Mouse (Mus musculus) forebrain, embryonic 12.5 days (tissue): Measurements from ENCODE around the gene Tnfrsf14. TPM values are rescaled to one million over a fixed set of nuclear protein-coding genes. Genes with fewer than 3 reads are reported as not detected.

Experiments used
- ATAC-seq: fragments of 200-750 bp; cut with Nextera tagmentation; 2 replicates; pipeline ENCODE4 v1.8.0; 2017; ENCODE audit warnings: moderate TSS enrichment; ENCODE audit not compliant: low FRiP score
- H3K27ac ChIP-seq: fragments of 300-500 bp; sonication (generic); 2 replicates; pipeline ENCODE4 v1.5.1; 2016; ENCODE audit warnings: mild to moderate bottlenecking
- H3K27me3 ChIP-seq: fragments of 300-500 bp; sonication (generic); 2 replicates; pipeline ENCODE4 v1.6.1; 2016; ENCODE audit warnings: mild to moderate bottlenecking
- H3K36me3 ChIP-seq: fragments of 300-500 bp; sonication (generic); replicated peaks from 2 replicates; pipeline ENCODE4 v1.6.1; 2016; ENCODE audit warnings: mild to moderate bottlenecking
- H3K4me1 ChIP-seq: fragments of 300-500 bp; sonication (generic); 2 replicates; pipeline ENCODE4 v1.6.1; 2016
- H3K4me2 ChIP-seq: fragments of 300-500 bp; sonication (generic); 2 replicates; pipeline ENCODE4 v1.6.1; 2016; ENCODE audit warnings: mild to moderate bottlenecking, moderate library complexity
- H3K4me3 ChIP-seq: fragments of 300-500 bp; sonication (generic); replicated peaks from 2 replicates; pipeline ENCODE4 v1.5.1; 2016; ENCODE audit warnings: mild to moderate bottlenecking
- H3K9ac ChIP-seq: fragments of 300-500 bp; sonication (generic); 2 replicates; pipeline ENCODE4 v1.6.1; 2016; ENCODE audit warnings: mild to moderate bottlenecking
- H3K9me3 ChIP-seq: fragments of 300-500 bp; sonication (generic); 2 replicates; pipeline ENCODE4 v1.6.1; 2016
- WGBS: fragments of 180-500 bp; shearing (Covaris S2); methylation state at CpG from one replicate; pipeline ENCODE4 v1.1.7; 2016; 5-methylcytosine and 5-hydroxymethylcytosine counted together
- polyA plus RNA-seq: library from polyadenylated mRNA; unstranded; fragments of >200 nt; fragmentation: Nextera tagmentation; extraction: Ambion mirVana; gene quantifications from 2 replicates; pipeline ENCODE4 v1.2.1, GENCODE M21; 2016

Tnfrsf14 gene
- polyA plus RNA-seq, result 0.21 and 1.2 TPM in 2 replicates

- no peak within 1 kb of the TSS for H3K9ac ChIP-seq
- H3K4me3 ChIP-seq, result no peak within 1 kb of the TSS
- no peak within 1 kb of the TSS; the same call in 1 of the 2 replicates for H3K27ac ChIP-seq
- H3K9me3 ChIP-seq, result no peaks in the 10 kb centered on the region
- no peak within 1 kb of the TSS for H3K4me2 ChIP-seq
- no peaks in the 10 kb centered on the region for H3K36me3 ChIP-seq
- ATAC-seq, result no peak
- H3K27me3 ChIP-seq, result no peaks in the 10 kb centered on the region
- peaks cover 4% of the 10 kb centered on the region for H3K4me1 ChIP-seq
- 62% methylated on average over 12 of the region's 12 CpGs for WGBS
Observed at GRCm38 (mm10) chr4:154928395-154929087, at the start of gene Tnfrsf14. Gene Tnfrsf14, minus strand, starts transcription at chr4:154928563.

- Histone ChIP-seq H3K4me2 (no peak overlapping the region), H3K9me3 (no peaks in the 10 kb centered on the region), H3K27me3 (no peaks in the 10 kb centered on the region), H3K4me1 (no peaks in the 10 kb centered on the region), H3K27ac (no peak overlapping the region), H3K9ac (no peak overlapping the region), H3K4me3 (no peak overlapping the region), H3K36me3 (peaks cover 100% of the 10 kb centered on the region)
- WGBS, result 93% methylated on average over 11 of the region's 11 CpGs
- no peak for ATAC-seq
Observed at GRCm38 (mm10) chr4:154974163-154974611, 45.8 kb upstream of the Tnfrsf14 start.

DNA sequence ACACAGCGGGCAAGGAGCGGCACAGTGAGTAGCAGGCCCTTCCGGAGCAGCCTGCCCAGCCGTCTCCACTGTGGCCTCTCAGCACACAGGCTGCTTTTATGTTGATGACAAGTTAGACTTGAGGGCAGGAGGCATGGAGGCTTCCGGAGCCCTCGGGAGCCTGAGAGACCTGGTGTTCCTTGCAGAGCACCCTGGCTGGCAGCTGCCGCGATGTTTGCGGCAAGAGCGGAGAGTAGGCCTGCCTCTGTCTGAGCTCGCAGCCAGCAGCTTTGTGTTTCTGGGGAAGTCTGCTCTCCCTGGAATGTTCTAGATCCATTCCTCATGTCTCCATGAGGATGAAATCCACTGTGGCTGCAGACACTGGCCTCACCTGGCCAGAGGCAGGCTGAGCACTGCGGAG is 44.2 kb upstream of the Tnfrsf14 start:
- peaks cover 4% of the 10 kb centered on the region; the same call in 1 of the 2 replicates for H3K4me1 ChIP-seq
- no peak overlapping the region for H3K27ac ChIP-seq
- H3K27me3 ChIP-seq, result no peaks in the 10 kb centered on the region
- peaks cover 87% of the 10 kb centered on the region for H3K36me3 ChIP-seq
- 93% methylated on average over 12 of the region's 12 CpGs for WGBS
- no peak overlapping the region for H3K4me2 ChIP-seq
- H3K9me3 ChIP-seq, result no peaks in the 10 kb centered on the region
- no peak overlapping the region for H3K4me3 ChIP-seq
- H3K9ac ChIP-seq, result no peak overlapping the region
- ATAC-seq, result no peak

- Histone ChIP-seq H3K9ac (no peak overlapping the region), H3K27ac (no peak overlapping the region), H3K4me3 (no peak overlapping the region), H3K9me3 (no peaks in the 10 kb centered on the region), H3K4me2 (no peak overlapping the region), H3K36me3 (peaks cover 47% of the 10 kb centered on the region), H3K27me3 (peaks cover 5% of the 10 kb centered on the region; the same call in 1 of the 2 replicates), H3K4me1 (peaks cover 40% of the 10 kb centered on the region)
- WGBS, result 52% methylated on average over 5 of the region's 5 CpGs
- no peak for ATAC-seq
Observed at GRCm38 (mm10) chr4:154967173-154967572, 38.8 kb upstream of the Tnfrsf14 start.

GRCm38 (mm10) chr4:154965856-154966255 is 37.5 kb upstream of the Tnfrsf14 start:
- H3K4me3 ChIP-seq, result peak overlapping the region; percentile 77; the same call in 1 of the 2 replicates
- H3K9me3 ChIP-seq, result no peaks in the 10 kb centered on the region
- peak overlapping the region; percentile 81 for H3K4me2 ChIP-seq
- H3K27ac ChIP-seq, result no peak overlapping the region; the same call in 1 of the 2 replicates
- peak overlapping the region; percentile 89 for H3K9ac ChIP-seq
- peaks cover 37% of the 10 kb centered on the region for H3K36me3 ChIP-seq
- H3K4me1 ChIP-seq, result peaks cover 49% of the 10 kb centered on the region
- ATAC-seq, result no peak
- WGBS, result 78% methylated on average over 3 of the region's 3 CpGs
- peaks cover 8% of the 10 kb centered on the region; the same call in 1 of the 2 replicates for H3K27me3 ChIP-seq

DNA sequence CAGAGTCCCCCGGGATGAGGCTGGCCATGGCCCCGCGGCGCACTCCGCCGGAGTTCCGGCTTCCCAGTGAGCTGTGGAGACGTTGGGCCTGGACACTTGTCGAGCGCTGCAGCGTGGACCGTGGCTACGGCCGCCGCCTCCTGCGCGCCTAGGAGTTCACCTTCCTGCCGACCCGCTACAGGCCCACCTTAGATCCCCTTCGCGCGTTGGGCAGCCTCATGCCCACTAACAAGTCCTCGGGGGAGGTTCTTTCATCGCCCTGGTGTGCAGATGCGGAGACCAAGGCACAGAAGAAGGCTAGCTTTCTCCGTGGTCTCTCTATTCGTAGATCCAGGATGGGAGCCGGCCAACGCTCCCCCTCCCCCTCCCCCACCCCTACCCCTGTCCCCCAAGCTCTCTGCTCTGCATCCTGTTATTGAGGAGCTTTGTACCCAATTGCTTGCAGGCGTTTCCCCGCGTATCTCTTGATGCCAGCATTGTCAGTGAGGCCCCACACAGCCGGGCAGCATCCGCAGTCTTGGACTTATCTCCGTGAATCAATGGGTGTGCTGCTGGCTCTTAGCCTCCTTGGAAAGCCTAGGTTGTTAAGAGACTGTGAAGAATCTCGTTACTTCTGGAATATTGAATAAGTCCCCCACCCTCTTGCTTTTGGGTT is 36.3 kb upstream of the Tnfrsf14 start:
- Histone ChIP-seq H3K9ac (peak overlapping the region; percentile 89), H3K4me1 (peaks cover 58% of the 10 kb centered on the region), H3K27ac (peak overlapping the region; percentile 99), H3K36me3 (peaks cover 26% of the 10 kb centered on the region), H3K4me2 (peak overlapping the region; percentile 81), H3K4me3 (peak overlapping the region; percentile 77), H3K9me3 (no peaks in the 10 kb centered on the region), H3K27me3 (peaks cover 13% of the 10 kb centered on the region)
- ATAC-seq, result no peak
- under 1% methylated on average over 36 of the region's 36 CpGs for WGBS

DNA sequence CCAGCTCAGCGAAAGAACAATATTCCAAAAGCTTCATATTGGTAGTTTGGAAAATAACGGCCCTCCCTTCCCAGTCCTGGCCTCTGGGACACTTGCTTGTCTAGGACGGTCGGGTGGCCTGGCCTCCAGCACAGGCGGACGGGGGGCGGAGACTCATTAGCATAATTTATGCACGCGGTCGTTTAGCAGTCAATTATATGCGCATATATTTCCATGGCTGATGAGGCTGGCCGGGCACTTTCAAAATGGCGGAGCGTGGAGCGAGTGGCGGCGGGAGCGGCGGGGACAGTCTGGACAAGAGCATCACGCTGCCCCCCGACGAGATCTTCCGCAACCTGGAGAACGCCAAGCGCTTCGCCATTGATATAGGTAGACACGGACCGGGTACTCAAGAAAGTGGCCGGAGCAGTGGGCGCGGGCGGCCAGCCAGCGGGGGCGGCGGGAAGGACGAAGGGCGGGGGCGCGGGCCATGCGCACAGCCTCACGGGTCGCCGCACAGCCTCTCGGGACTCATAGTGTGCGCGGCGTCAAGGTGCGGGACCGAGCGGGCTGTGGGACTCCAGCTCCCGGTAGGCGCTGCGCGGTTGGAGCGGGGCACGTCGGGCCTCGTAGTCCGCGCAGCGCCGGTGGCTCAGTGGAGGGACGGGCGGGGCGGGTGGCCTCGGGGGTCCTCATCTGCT is 35.7 kb upstream of the Tnfrsf14 start, which contains the start of gene Pank4:
Pank4 (plus strand) TSS at position 223 of the 680 bp plus-strand sequence.
- peak; percentile 86 for ATAC-seq
- peak within 1 kb of the TSS; percentile 98 for H3K9ac ChIP-seq
- no peaks in the 10 kb centered on the region for H3K9me3 ChIP-seq
- under 1% methylated on average over 61 of the region's 66 CpGs for WGBS
- H3K27ac ChIP-seq, result peak within 1 kb of the TSS; percentile 99
- H3K36me3 ChIP-seq, result peaks cover 19% of the 10 kb centered on the region
- peak within 1 kb of the TSS; percentile 81 for H3K4me2 ChIP-seq
- H3K4me3 ChIP-seq, result peak within 1 kb of the TSS; percentile 77
- peaks cover 64% of the 10 kb centered on the region for H3K4me1 ChIP-seq
- H3K27me3 ChIP-seq, result peaks cover 19% of the 10 kb centered on the region

GRCm38 (mm10) chr4:154963190-154963836 is 35.0 kb upstream of the Tnfrsf14 start:
- Histone ChIP-seq H3K27me3 (peaks cover 26% of the 10 kb centered on the region), H3K4me3 (peak overlapping the region; percentile 77), H3K9ac (peak overlapping the region; percentile 98), H3K4me1 (peaks cover 70% of the 10 kb centered on the region), H3K36me3 (peaks cover 17% of the 10 kb centered on the region; the same call in 1 of the 2 replicates), H3K9me3 (no peaks in the 10 kb centered on the region), H3K27ac (peak overlapping the region; percentile 99), H3K4me2 (peak overlapping the region; percentile 81)
- WGBS, result 9% methylated on average over 11 of the region's 11 CpGs
- 0 out of 2 replicates have a peak, but pooled peaks have one; percentile 1 for ATAC-seq

DNA sequence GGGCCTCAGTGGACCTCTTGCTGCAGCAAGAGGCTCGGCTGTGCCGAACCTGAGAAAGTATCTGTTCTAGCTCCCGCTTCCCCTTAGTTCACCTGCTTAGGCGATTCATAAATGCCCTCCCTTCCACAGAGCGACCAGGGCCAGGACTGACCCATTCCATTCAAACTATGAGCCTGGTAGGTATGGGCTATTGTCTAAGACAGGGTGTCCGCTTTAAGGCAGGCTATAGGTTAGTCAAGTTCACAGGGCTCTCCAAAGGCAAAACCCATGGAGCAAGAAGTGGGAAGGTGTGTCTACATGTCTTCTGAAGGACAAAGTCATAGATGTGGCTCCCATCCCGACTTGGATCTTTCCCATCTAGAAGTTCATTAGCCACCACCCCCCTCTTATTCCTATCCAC is 34.3 kb upstream of the Tnfrsf14 start:
- no peak for ATAC-seq
- H3K36me3 ChIP-seq, result peaks cover 17% of the 10 kb centered on the region; the same call in 1 of the 2 replicates
- H3K9me3 ChIP-seq, result no peaks in the 10 kb centered on the region
- H3K27ac ChIP-seq, result peak overlapping the region; percentile 99
- H3K9ac ChIP-seq, result peak overlapping the region; percentile 98
- peaks cover 27% of the 10 kb centered on the region for H3K27me3 ChIP-seq
- H3K4me3 ChIP-seq, result peak overlapping the region; percentile 77
- H3K4me2 ChIP-seq, result peak overlapping the region; percentile 81
- WGBS, result 29% methylated on average over 7 of the region's 7 CpGs
- peaks cover 74% of the 10 kb centered on the region for H3K4me1 ChIP-seq

GRCm38 (mm10) chr4:154961911-154962310 is 33.5 kb upstream of the Tnfrsf14 start:
- WGBS, result 1% methylated on average over 13 of the region's 13 CpGs
- peak overlapping the region; percentile 77 for H3K4me3 ChIP-seq
- H3K36me3 ChIP-seq, result peaks cover 17% of the 10 kb centered on the region; the same call in 1 of the 2 replicates
- H3K4me1 ChIP-seq, result peaks cover 82% of the 10 kb centered on the region
- H3K9ac ChIP-seq, result peak overlapping the region; percentile 98
- H3K27ac ChIP-seq, result peak overlapping the region; percentile 99
- no peaks in the 10 kb centered on the region for H3K9me3 ChIP-seq
- peaks cover 34% of the 10 kb centered on the region for H3K27me3 ChIP-seq
- peak overlapping the region; percentile 81 for H3K4me2 ChIP-seq
- ATAC-seq, result no peak

DNA sequence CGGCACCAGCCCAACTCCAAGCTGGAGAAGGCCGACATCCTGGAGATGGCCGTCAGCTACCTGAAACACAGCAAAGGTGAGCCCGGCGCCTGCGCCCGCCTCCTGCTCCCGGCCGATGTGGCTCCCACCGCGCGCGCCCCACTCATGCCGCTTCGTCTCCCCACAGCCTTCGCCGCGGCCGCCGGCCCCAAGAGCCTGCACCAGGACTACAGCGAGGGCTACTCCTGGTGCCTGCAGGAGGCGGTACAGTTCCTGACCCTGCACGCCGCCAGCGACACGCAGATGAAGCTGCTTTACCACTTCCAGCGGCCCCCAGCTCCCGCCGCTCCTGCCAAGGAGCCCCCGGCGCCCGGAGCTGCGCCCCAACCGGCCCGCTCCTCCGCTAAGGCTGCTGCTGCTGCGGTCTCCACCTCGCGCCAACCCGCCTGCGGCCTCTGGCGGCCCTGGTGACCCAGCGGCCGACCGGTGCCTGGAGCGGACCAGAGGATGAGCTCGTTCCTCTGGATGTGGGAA is 32.9 kb upstream of the Tnfrsf14 start:
- peaks cover 39% of the 10 kb centered on the region for H3K27me3 ChIP-seq
- H3K4me2 ChIP-seq, result peak overlapping the region; percentile 81
- peak overlapping the region; percentile 98 for H3K9ac ChIP-seq
- peaks cover 81% of the 10 kb centered on the region for H3K4me1 ChIP-seq
- peaks cover 14% of the 10 kb centered on the region; the same call in 1 of the 2 replicates for H3K36me3 ChIP-seq
- H3K4me3 ChIP-seq, result peak overlapping the region; percentile 77
- WGBS, result under 1% methylated on average over 47 of the region's 47 CpGs
- H3K27ac ChIP-seq, result peak overlapping the region; percentile 99
- no peaks in the 10 kb centered on the region for H3K9me3 ChIP-seq
- no peak for ATAC-seq
